Mouse (Mus musculus) liver, embryonic 14.5 days (tissue): Measurements from ENCODE around the gene Gm49403.

ENCODE experiments used
- CTCF ChIP-seq: IDR thresholded peaks from 2 replicates; pipeline ENCODE4 v1.5.1; 2016; ENCODE audit warnings: antibody characterized with exemption, low read depth, control low read depth
- EP300 ChIP-seq: IDR thresholded peaks from 2 replicates; pipeline ENCODE4 v1.6.1; 2016; ENCODE audit warnings: antibody characterized with exemption, low read depth

DNA sequence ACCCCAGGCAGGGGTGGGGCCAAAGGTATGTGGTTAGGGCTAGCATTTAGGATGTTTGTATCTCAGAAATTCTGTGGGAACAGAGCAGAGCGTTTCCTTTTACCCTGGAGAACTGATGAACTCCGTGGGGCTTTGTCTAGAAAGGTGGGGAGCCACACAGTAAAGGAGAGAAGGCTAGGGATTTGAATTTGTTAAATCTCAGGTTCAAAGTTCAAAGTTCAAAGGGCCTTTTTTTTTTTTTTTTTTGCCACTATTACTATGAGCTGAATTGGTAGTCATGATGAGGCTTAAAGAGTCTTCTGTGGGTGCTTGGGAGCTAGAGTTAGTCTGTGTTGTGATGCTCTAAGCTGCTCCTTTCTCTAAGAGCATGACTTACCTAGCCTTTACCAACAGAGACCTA, 53.0 kb downstream of the Gm49403 start:
- TF ChIP-seq CTCF (no peak), EP300 (no peak)
